Mouse (Mus musculus): ENCODE results near the gene Fiz1. TPM values are rescaled to one million over a fixed set of nuclear protein-coding genes. Genes with fewer than 3 reads are reported as not detected.

Fiz1 gene
- polyA plus RNA-seq, 1 experiment = 28.2 TPM

- WGBS = 1% methylated on average over 65 of the region's 65 CpGs
- TF ChIP-seq POLR2A (IDR thresholded peaks at IDR 0.05; ENCODE audit: borderline replicate concordance, insufficient read depth, low read length) (peak; percentile 58; the same call in 1 of the 2 replicates), CTCF (IDR thresholded peaks at IDR 0.05; ENCODE audit: borderline replicate concordance, insufficient read depth, low read depth, low read length) (no peak)
- H3K27ac ChIP-seq (ENCODE audit: insufficient read depth, low read length) = peak within 1 kb of the TSS; percentile 10
- peak; percentile 84 to 91 for DNase-seq
- H3K27me3 ChIP-seq (ENCODE audit: control insufficient read depth, insufficient read depth, low read length) = no peaks in the 10 kb centered on the region
- peaks cover 13% of the 10 kb centered on the region for H3K4me1 ChIP-seq (ENCODE audit: control insufficient read depth, insufficient read depth, low read length)
- H3K4me3 ChIP-seq (replicated peaks; ENCODE audit: insufficient read depth, low read depth, low read length) = peak within 1 kb of the TSS; percentile 69
Observed at GRCm38 (mm10) chr7:5051193-5052192, 37.0 kb upstream of the Fiz1 start, which contains the start of gene Zfp580. Zfp580 (plus strand) TSS chr7:5051538.

- Histone ChIP-seq H3K27me3 (ENCODE audit: control insufficient read depth, insufficient read depth, low read length) (no peaks in the 10 kb centered on the region), H3K4me1 (ENCODE audit: control insufficient read depth, insufficient read depth, low read length) (peaks cover 6% of the 10 kb centered on the region; the same call in 1 of the 2 replicates), H3K27ac (ENCODE audit: insufficient read depth, low read length) (no peak overlapping the region), H3K4me3 (replicated peaks; ENCODE audit: insufficient read depth, low read depth, low read length) (no peak overlapping the region)
- peak; percentile 23; the same call in 1 of the 2 replicates for TF ChIP-seq CTCF (IDR thresholded peaks at IDR 0.05; ENCODE audit: borderline replicate concordance, insufficient read depth, low read depth, low read length)
- TF ChIP-seq POLR2A (IDR thresholded peaks at IDR 0.05; ENCODE audit: borderline replicate concordance, insufficient read depth, low read length) = no peak
- peak; percentile 33 to 63 for DNase-seq
- 15% methylated on average over 2 of the region's 2 CpGs for WGBS
Observed at GRCm38 (mm10) chr7:5047313-5047712, 32.8 kb upstream of the Fiz1 start.

- TF ChIP-seq POLR2A (IDR thresholded peaks at IDR 0.05; ENCODE audit: borderline replicate concordance, insufficient read depth, low read length) (no peak), CTCF (IDR thresholded peaks at IDR 0.05; ENCODE audit: borderline replicate concordance, insufficient read depth, low read depth, low read length) (no peak)
- Histone ChIP-seq H3K27ac (ENCODE audit: insufficient read depth, low read length) (no peak overlapping the region), H3K27me3 (ENCODE audit: control insufficient read depth, insufficient read depth, low read length) (no peaks in the 10 kb centered on the region), H3K4me1 (ENCODE audit: control insufficient read depth, insufficient read depth, low read length) (peaks cover 6% of the 10 kb centered on the region; the same call in 1 of the 2 replicates), H3K4me3 (replicated peaks; ENCODE audit: insufficient read depth, low read depth, low read length) (no peak overlapping the region)
- DNase-seq = no peak
- WGBS = 76% methylated on average over 2 of the region's 2 CpGs
Observed at GRCm38 (mm10) chr7:5046112-5046511, 31.6 kb upstream of the Fiz1 start.

- H3K4me3 ChIP-seq (replicated peaks; ENCODE audit: insufficient read depth, low read depth, low read length) = no peak overlapping the region
- no peak overlapping the region for H3K27ac ChIP-seq (ENCODE audit: insufficient read depth, low read length)
- no peak for DNase-seq
- TF ChIP-seq POLR2A (IDR thresholded peaks at IDR 0.05; ENCODE audit: borderline replicate concordance, insufficient read depth, low read length) = no peak
- TF ChIP-seq CTCF (IDR thresholded peaks at IDR 0.05; ENCODE audit: borderline replicate concordance, insufficient read depth, low read depth, low read length) = no peak
- no peaks in the 10 kb centered on the region for H3K4me1 ChIP-seq (ENCODE audit: control insufficient read depth, insufficient read depth, low read length)
- 78% methylated on average over 2 of the region's 2 CpGs for WGBS
- H3K27me3 ChIP-seq (ENCODE audit: control insufficient read depth, insufficient read depth, low read length) = no peaks in the 10 kb centered on the region
Observed at GRCm38 (mm10) chr7:5044981-5045380, 30.5 kb upstream of the Fiz1 start.

- no peak overlapping the region for H3K27ac ChIP-seq (ENCODE audit: insufficient read depth, low read length)
- TF ChIP-seq CTCF (IDR thresholded peaks at IDR 0.05; ENCODE audit: borderline replicate concordance, insufficient read depth, low read depth, low read length) (no peak), POLR2A (IDR thresholded peaks at IDR 0.05; ENCODE audit: borderline replicate concordance, insufficient read depth, low read length) (no peak)
Observed at GRCm38 (mm10) chr7:5038940-5039339, 24.4 kb upstream of the Fiz1 start.

GRCm38 (mm10) chr7:5038109-5038732 is 23.7 kb upstream of the Fiz1 start, which contains the start of gene Zfp784:
Zfp784 (minus strand) TSS chr7:5038446.
- peak within 1 kb of the TSS; percentile 94 for H3K27ac ChIP-seq (ENCODE audit: insufficient read depth, low read length)
- 2% methylated on average over 48 of the region's 48 CpGs for WGBS
- H3K4me1 ChIP-seq (ENCODE audit: control insufficient read depth, insufficient read depth, low read length) = no peaks in the 10 kb centered on the region
- TF ChIP-seq CTCF (IDR thresholded peaks at IDR 0.05; ENCODE audit: borderline replicate concordance, insufficient read depth, low read depth, low read length) (no peak), POLR2A (IDR thresholded peaks at IDR 0.05; ENCODE audit: borderline replicate concordance, insufficient read depth, low read length) (peak; percentile 72)
- H3K4me3 ChIP-seq (replicated peaks; ENCODE audit: insufficient read depth, low read depth, low read length) = peak within 1 kb of the TSS; percentile 82
- DNase-seq = peak; percentile 92 to 96
- H3K27me3 ChIP-seq (ENCODE audit: control insufficient read depth, insufficient read depth, low read length) = no peaks in the 10 kb centered on the region

More at GRCm38 (mm10) chr7:5038940-5039339, 24.4 kb upstream of the Fiz1 start:
- 27% methylated on average over 5 of the region's 5 CpGs for WGBS
- DNase-seq = no peak
- Histone ChIP-seq H3K4me3 (replicated peaks; ENCODE audit: insufficient read depth, low read depth, low read length) (no peak overlapping the region), H3K4me1 (ENCODE audit: control insufficient read depth, insufficient read depth, low read length) (no peaks in the 10 kb centered on the region), H3K27me3 (ENCODE audit: control insufficient read depth, insufficient read depth, low read length) (no peaks in the 10 kb centered on the region)

GRCm38 (mm10) chr7:5037467-5037866 is 23.0 kb upstream of the Fiz1 start:
- TF ChIP-seq POLR2A (IDR thresholded peaks at IDR 0.05; ENCODE audit: borderline replicate concordance, insufficient read depth, low read length) (no peak), CTCF (IDR thresholded peaks at IDR 0.05; ENCODE audit: borderline replicate concordance, insufficient read depth, low read depth, low read length) (no peak)
- Histone ChIP-seq H3K27me3 (ENCODE audit: control insufficient read depth, insufficient read depth, low read length) (no peaks in the 10 kb centered on the region), H3K4me3 (replicated peaks; ENCODE audit: insufficient read depth, low read depth, low read length) (peak overlapping the region; percentile 82), H3K4me1 (ENCODE audit: control insufficient read depth, insufficient read depth, low read length) (no peaks in the 10 kb centered on the region), H3K27ac (ENCODE audit: insufficient read depth, low read length) (no peak overlapping the region; the same call in 1 of the 2 replicates)
- no peak for DNase-seq
- WGBS = 84% methylated on average over 8 of the region's 8 CpGs
